Mouse (Mus musculus) forebrain, postnatal 0 days (tissue): ENCODE results near the gene Prdx6. TPM values are rescaled to one million over a fixed set of nuclear protein-coding genes. Genes with fewer than 3 reads are reported as not detected.

ENCODE experiments used
- ATAC-seq: fragments of 200-750 bp; cut with Nextera tagmentation; 2 replicates; pipeline ENCODE4 v1.8.0; 2017; ENCODE audit warnings: mild to moderate bottlenecking, moderate library complexity
- DNase-seq: peaks from one replicate; pipeline ENCODE4 v3.0.0-alpha.2; 2015
- H3K27ac ChIP-seq: fragments of 300-500 bp; sonication (generic); 2 replicates; pipeline ENCODE4 v1.5.1; 2014; ENCODE audit warnings: low read depth, mild to moderate bottlenecking, antibody characterized with exemption, low read length, moderate library complexity, mixed read lengths
- H3K27me3 ChIP-seq: fragments of 300-500 bp; sonication (generic); 2 replicates; pipeline ENCODE4 v1.6.1; 2014; ENCODE audit warnings: mild to moderate bottlenecking, low read length, mixed read lengths; ENCODE audit not compliant: insufficient read depth
- H3K36me3 ChIP-seq: fragments of 300-500 bp; sonication (generic); 2 replicates; pipeline ENCODE4 v1.6.1; 2014; ENCODE audit warnings: mild to moderate bottlenecking, moderate library complexity; ENCODE audit not compliant: insufficient read depth
- H3K4me1 ChIP-seq: fragments of 300-500 bp; sonication (generic); 2 replicates; pipeline ENCODE4 v1.6.1; 2014; ENCODE audit warnings: antibody characterized with exemption; ENCODE audit not compliant: insufficient read depth
- H3K4me2 ChIP-seq: fragments of 300-500 bp; sonication (generic); 2 replicates; pipeline ENCODE4 v1.6.1; 2014; ENCODE audit warnings: low read depth, mild to moderate bottlenecking, moderate library complexity
- H3K4me3 ChIP-seq: fragments of 300-500 bp; sonication (generic); 2 replicates; pipeline ENCODE4 v1.5.1; 2014; ENCODE audit warnings: low read depth, low read length, mixed read lengths
- H3K9ac ChIP-seq: fragments of 300-500 bp; sonication (generic); 2 replicates; pipeline ENCODE4 v1.6.1; 2014; ENCODE audit warnings: mild to moderate bottlenecking
- H3K9me3 ChIP-seq: fragments of 300-500 bp; sonication (generic); 2 replicates; pipeline ENCODE4 v1.6.1; 2016; ENCODE audit warnings: low read length
- CTCF ChIP-seq: sonication (generic); IDR thresholded peaks from 2 replicates; pipeline ENCODE4 v1.5.1; 2016; ENCODE audit warnings: antibody characterized with exemption, control low read depth, low read depth
- WGBS: fragments of 180-500 bp; shearing (Covaris S2); extraction: QIAGEN DNeasy Blood & Tissue Kit; methylation state at CpG from one replicate; pipeline ENCODE4 v1.1.7; 2014; 5-methylcytosine and 5-hydroxymethylcytosine counted together
- polyA plus RNA-seq: library from polyadenylated mRNA; unstranded; fragments of >200 nt; fragmentation: Nextera tagmentation; extraction: Ambion mirVana; gene quantifications from 2 replicates; pipeline ENCODE4 v1.2.1, GENCODE M21; 2015
- total RNA-seq: library from RNA; depleted of rRNA; stranded (reverse); fragments of >200 nt; gene quantifications from 2 replicates; pipeline ENCODE4 v1.2.3, GENCODE M21; 2014

The Prdx6 gene
- total and polyA plus RNA-seq, 2 experiments from 2014 or later = 126 to 234 TPM

DNA sequence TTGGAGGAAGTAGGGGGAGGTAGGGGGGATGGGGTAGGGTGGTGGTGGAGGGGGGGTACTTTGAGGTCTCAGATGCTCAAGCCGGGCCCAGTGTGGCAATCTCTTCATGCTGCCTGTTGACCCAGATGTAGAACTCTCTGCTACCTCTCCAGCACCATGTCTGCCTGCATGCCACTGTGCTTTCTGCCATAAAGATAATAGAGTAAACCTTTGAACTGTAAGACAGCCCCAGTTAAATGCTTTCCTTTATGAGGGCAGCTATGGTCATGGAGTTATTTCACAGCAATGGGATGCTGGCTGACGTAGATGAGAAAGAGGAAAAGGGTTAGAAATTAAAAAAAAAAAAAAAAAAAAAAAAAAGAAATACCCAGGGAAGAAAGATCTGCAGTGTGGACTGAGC is 11.5 kb upstream of the Prdx6 start:
- H3K9ac ChIP-seq = no peak overlapping the region
- H3K27ac ChIP-seq = no peak overlapping the region
- no peaks in the 10 kb centered on the region for H3K9me3 ChIP-seq
- 88% methylated on average over 2 of the region's 2 CpGs for WGBS
- H3K4me2 ChIP-seq = no peak overlapping the region
- H3K4me1 ChIP-seq = no peaks in the 10 kb centered on the region
- no peak for TF ChIP-seq CTCF
- ATAC-seq = no peak
- H3K27me3 ChIP-seq = no peaks in the 10 kb centered on the region
- no peak for DNase-seq
- H3K36me3 ChIP-seq = no peaks in the 10 kb centered on the region
- no peak overlapping the region for H3K4me3 ChIP-seq

DNA sequence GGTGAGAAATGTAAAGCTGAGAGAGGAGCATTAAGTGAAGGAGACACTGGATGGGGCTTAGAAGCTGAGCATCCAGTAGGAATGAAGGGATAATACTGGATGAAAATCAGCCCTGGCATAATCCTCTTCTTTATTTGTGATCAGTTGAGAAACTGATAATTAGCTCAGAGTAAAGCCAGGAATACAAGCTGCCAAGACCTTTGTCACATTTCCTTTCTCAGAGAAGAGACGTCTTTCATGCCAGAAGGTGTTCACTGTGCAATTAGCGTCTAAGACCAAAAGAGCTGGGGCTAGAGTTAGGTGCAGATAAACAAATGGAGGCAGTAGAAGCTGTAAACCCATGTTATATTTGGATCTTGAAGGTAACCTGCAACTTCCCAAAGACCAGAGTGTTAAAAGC is 9.7 kb upstream of the Prdx6 start:
- H3K27me3 ChIP-seq = no peaks in the 10 kb centered on the region
- DNase-seq = no peak
- 13% methylated on average over 2 of the region's 2 CpGs for WGBS

DNA sequence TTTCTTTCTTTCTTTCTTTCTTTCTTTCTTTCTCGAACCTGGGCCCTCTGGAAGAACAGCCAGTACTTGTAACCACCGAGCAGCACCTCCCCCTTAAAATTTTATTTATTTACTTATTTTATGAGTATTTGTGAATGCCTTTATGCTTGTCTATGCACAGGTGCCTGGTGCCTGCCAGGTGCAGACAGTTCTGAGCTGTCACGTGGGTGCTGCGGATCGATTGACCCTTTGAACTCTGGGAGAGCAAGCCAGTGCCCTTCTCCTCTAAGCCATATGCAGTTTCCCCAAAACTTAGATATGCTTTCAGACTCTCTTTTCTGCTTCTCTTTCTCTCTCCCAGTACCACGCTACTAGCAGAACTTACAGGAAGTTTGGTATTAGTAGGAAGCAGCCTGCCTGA is 8.1 kb upstream of the Prdx6 start:
- no peak overlapping the region for H3K4me3 ChIP-seq
- H3K9me3 ChIP-seq = no peaks in the 10 kb centered on the region
- H3K27ac ChIP-seq = no peak overlapping the region
- H3K4me2 ChIP-seq = no peak overlapping the region
- ATAC-seq (no peak), DNase-seq (no peak)
- no peaks in the 10 kb centered on the region for H3K36me3 ChIP-seq
- H3K27me3 ChIP-seq = no peaks in the 10 kb centered on the region
- no peak overlapping the region for H3K9ac ChIP-seq
- WGBS = 82% methylated on average over 5 of the region's 6 CpGs
- no peaks in the 10 kb centered on the region for H3K4me1 ChIP-seq
- TF ChIP-seq CTCF = no peak

More for the DNA sequence above, 9.7 kb upstream of the Prdx6 start:
- no peak for ATAC-seq
- H3K4me3 ChIP-seq = no peak overlapping the region
- H3K9ac ChIP-seq = no peak overlapping the region
- no peak for TF ChIP-seq CTCF
- H3K4me1 ChIP-seq = no peaks in the 10 kb centered on the region
- no peaks in the 10 kb centered on the region for H3K36me3 ChIP-seq
- H3K9me3 ChIP-seq = no peaks in the 10 kb centered on the region
- no peak overlapping the region for H3K27ac ChIP-seq
- H3K4me2 ChIP-seq = no peak overlapping the region

DNA sequence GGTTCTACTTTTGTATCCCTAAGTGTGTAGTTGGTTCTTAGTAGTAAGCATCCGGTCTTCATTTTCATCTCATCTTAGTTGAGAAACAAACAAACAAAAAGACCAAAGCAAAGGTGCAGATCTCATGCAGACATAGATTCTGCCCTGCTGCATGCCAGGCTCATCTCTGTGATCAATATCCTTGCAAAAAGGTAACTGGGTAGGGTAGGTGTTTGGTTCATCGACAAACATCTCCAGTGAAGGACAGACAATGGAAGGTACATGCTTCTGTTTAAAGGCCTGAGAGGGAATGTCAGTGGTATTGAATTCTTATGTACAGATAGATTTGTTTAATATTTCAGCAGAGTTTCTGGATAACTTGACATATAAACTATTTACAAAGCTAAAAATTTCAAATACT is 7.3 kb upstream of the Prdx6 start:
- H3K4me2 ChIP-seq = no peak overlapping the region
- 98% methylated on average over 2 of the region's 2 CpGs for WGBS
- ATAC-seq (no peak), DNase-seq (no peak)
- no peak overlapping the region for H3K27ac ChIP-seq
- no peak overlapping the region for H3K4me3 ChIP-seq
- no peaks in the 10 kb centered on the region for H3K9me3 ChIP-seq
- no peak overlapping the region for H3K9ac ChIP-seq
- no peaks in the 10 kb centered on the region for H3K27me3 ChIP-seq
- no peaks in the 10 kb centered on the region for H3K4me1 ChIP-seq
- TF ChIP-seq CTCF = no peak
- no peaks in the 10 kb centered on the region for H3K36me3 ChIP-seq

DNA sequence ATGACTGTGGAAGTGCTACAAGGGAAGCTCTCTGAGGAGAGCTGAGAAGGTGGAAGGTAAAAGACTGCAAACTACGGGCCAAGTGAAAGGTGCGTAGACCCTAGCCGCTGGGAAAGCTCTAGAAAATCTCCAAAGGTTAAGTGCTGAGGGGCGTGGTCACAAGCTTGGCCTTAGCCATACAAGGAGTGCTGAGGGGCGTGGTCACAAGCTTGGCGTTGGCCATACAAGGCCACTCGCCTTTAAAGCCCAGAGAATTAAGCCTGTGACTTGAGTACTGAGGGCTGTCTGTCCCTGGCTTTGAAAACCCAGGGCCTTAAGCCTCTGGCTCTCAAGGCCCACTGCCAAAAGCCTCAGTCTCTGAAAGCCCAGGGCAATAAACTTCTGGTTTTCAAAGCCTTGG is 5.9 kb upstream of the Prdx6 start:
- no peak overlapping the region for H3K9ac ChIP-seq
- no peak overlapping the region for H3K4me2 ChIP-seq
- no peak overlapping the region for H3K4me3 ChIP-seq
- no peaks in the 10 kb centered on the region for H3K27me3 ChIP-seq
- ATAC-seq (no peak), DNase-seq (no peak)
- no peaks in the 10 kb centered on the region for H3K36me3 ChIP-seq
- no peak overlapping the region for H3K27ac ChIP-seq
- WGBS = 76% methylated on average over 7 of the region's 7 CpGs
- H3K4me1 ChIP-seq = no peaks in the 10 kb centered on the region
- no peak for TF ChIP-seq CTCF
- H3K9me3 ChIP-seq = no peaks in the 10 kb centered on the region

DNA sequence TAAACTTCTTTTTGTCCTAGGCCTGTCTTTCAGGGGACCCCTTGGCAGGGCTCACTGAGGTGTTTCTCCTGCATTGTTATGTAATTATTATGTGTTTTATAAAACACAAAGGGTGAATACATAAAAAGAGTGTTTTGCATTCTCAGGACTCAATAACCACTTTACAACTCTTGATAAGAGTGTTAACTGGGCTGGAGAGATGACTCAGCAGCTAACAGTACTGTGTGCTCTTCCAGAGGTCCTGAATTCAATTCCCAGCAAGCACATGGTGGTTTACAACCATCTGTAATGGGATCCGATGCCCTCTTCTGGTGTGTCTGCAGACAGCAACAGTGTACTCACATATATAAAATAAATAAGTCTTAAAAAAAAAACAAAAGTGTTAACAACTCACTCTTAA is 3.3 kb upstream of the Prdx6 start:
- Histone ChIP-seq H3K9me3 (no peaks in the 10 kb centered on the region), H3K4me1 (0 out of 2 replicates have a peak, but pooled peaks cover 3% of the 10 kb centered on the region), H3K4me3 (no peak overlapping the region), H3K27ac (no peak overlapping the region), H3K9ac (no peak overlapping the region), H3K4me2 (no peak overlapping the region), H3K27me3 (no peaks in the 10 kb centered on the region), H3K36me3 (no peaks in the 10 kb centered on the region)
- DNase-seq = no peak
- ATAC-seq = no peak
- WGBS = 92% methylated on average over 1 of the region's 1 CpGs
- TF ChIP-seq CTCF = no peak

DNA sequence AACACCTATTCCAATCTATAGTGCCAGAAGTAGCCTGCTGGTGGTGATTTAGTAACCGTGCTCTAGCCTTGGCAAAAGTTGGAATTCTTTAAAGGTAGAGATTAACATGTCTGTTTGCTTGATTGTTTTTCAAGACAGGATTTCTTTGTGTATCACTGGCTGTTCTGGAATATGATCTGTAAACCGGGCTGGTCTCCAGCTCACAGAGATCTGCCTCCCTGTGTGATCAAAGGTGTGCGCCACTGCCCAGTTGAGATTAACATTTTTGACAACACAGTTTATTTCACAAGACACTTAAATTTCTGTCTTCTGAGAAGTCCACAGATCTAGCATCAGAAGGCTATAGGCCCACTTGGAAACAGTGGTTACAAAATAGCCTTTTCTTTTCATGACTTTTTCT is 1.9 kb upstream of the Prdx6 start:
- no peak for TF ChIP-seq CTCF
- Histone ChIP-seq H3K4me1 (peaks cover 12% of the 10 kb centered on the region; the same call in 1 of the 2 replicates), H3K36me3 (no peaks in the 10 kb centered on the region), H3K27ac (no peak overlapping the region), H3K9ac (no peak overlapping the region), H3K4me3 (no peak overlapping the region), H3K4me2 (no peak overlapping the region), H3K27me3 (no peaks in the 10 kb centered on the region), H3K9me3 (no peaks in the 10 kb centered on the region)
- DNase-seq (no peak), ATAC-seq (no peak)
- WGBS = 68% methylated on average over 3 of the region's 3 CpGs

DNA sequence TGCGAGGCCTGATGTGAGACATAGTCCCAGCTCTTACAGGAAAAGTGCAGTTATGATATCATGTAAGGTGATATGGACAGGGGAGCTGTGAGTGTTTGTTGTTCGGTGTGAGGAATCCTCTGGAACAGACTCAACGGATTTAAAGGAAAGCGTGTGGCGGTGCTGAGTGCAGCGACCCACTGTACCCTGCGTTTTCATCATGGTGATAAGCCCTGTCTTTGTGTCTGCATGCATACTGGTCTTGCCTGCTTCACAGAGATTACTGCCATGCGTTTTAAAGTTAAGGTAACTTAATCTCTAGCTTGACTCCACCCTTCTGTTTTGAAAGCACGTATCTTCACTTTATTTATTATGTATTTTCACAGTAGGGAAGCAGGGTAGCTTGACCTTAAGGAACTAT is 1.3 kb upstream of the Prdx6 start:
- 82% methylated on average over 9 of the region's 9 CpGs for WGBS
- no peak overlapping the region for H3K27ac ChIP-seq
- peaks cover 12% of the 10 kb centered on the region; the same call in 1 of the 2 replicates for H3K4me1 ChIP-seq
- no peak overlapping the region for H3K9ac ChIP-seq
- H3K4me2 ChIP-seq = no peak overlapping the region
- H3K9me3 ChIP-seq = no peaks in the 10 kb centered on the region
- no peak overlapping the region for H3K4me3 ChIP-seq
- no peaks in the 10 kb centered on the region for H3K27me3 ChIP-seq
- DNase-seq (no peak), ATAC-seq (no peak)
- H3K36me3 ChIP-seq = no peaks in the 10 kb centered on the region
- no peak for TF ChIP-seq CTCF
